Mouse (Mus musculus) stomach, postnatal 0 days (tissue): Measurements from ENCODE around the gene Glis2.

Experiments
- CTCF ChIP-seq: IDR thresholded peaks from 2 replicates; pipeline ENCODE4 v1.5.1; 2016; ENCODE audit warnings: antibody characterized with exemption, low read depth, mild to moderate bottlenecking, moderate library complexity
- EP300 ChIP-seq: optimal IDR thresholded peaks from 2 replicates; pipeline ENCODE3; 2016; ENCODE audit warnings: antibody characterized with exemption

GRCm38 (mm10) chr16:4624074-4624473, 29.6 kb downstream of the Glis2 start:
- TF ChIP-seq EP300 (no peak), CTCF (no peak)
